Mouse (Mus musculus) retina, embryonic 14.5 days (tissue): ENCODE measurements around the gene Ank3.
"Not testable (repeated sequence)": the region's sequence is repeated elsewhere in the genome, so short reads cannot be mapped to it uniquely, and the experiment has no call there.

ENCODE experiments used
- DNase-seq: peaks from one replicate; pipeline ENCODE4 v3.0.0-alpha.2; 2015; ENCODE audit warnings: low spot score

The Ank3 gene

GRCm38 (mm10) chr10:69902024-69902423 is 503.5 kb downstream of the Ank3 start:
- no peak for DNase-seq

GRCm38 (mm10) chr10:69904321-69904720 is 505.7 kb downstream of the Ank3 start:
- DNase-seq: no peak

GRCm38 (mm10) chr10:69907795-69908764 is 509.5 kb downstream of the Ank3 start:
- no peak for DNase-seq

GRCm38 (mm10) chr10:69909856-69910255 is 511.3 kb downstream of the Ank3 start:
- no peak for DNase-seq

GRCm38 (mm10) chr10:69910304-69910703 is 511.7 kb downstream of the Ank3 start:
- DNase-seq: not testable (repeated sequence)

- DNase-seq: not testable (repeated sequence)
Measured at GRCm38 (mm10) chr10:69910726-69911125, 512.2 kb downstream of the Ank3 start.

- DNase-seq: no peak
Measured at GRCm38 (mm10) chr10:69915566-69915965, 517.0 kb downstream of the Ank3 start.

GRCm38 (mm10) chr10:69916205-69916604 is 517.6 kb downstream of the Ank3 start:
- DNase-seq: no peak

- DNase-seq: no peak
Measured at GRCm38 (mm10) chr10:69916689-69917435, 518.3 kb downstream of the Ank3 start.

- DNase-seq: no peak
Measured at GRCm38 (mm10) chr10:69917711-69918110, 519.1 kb downstream of the Ank3 start.

GRCm38 (mm10) chr10:69918461-69919151 is 520.0 kb downstream of the Ank3 start:
- DNase-seq: no peak

- DNase-seq: no peak
Measured at GRCm38 (mm10) chr10:69919152-69919492, 520.5 kb downstream of the Ank3 start.

- DNase-seq: no peak
Measured at GRCm38 (mm10) chr10:69919746-69920145, 521.2 kb downstream of the Ank3 start.

- no peak for DNase-seq
Measured at GRCm38 (mm10) chr10:69922076-69922475, 523.5 kb downstream of the Ank3 start.

GRCm38 (mm10) chr10:69923801-69924200 is 525.2 kb downstream of the Ank3 start:
- peak; percentile 5 for DNase-seq

GRCm38 (mm10) chr10:69924321-69924720 is 525.7 kb downstream of the Ank3 start:
- DNase-seq: peak; percentile 28

GRCm38 (mm10) chr10:69924845-69925244 is 526.3 kb downstream of the Ank3 start:
- DNase-seq: peak; percentile 25

GRCm38 (mm10) chr10:69925285-69926157 is 526.9 kb downstream of the Ank3 start:
- peak; percentile 63 for DNase-seq

GRCm38 (mm10) chr10:69926158-69926882 is 527.7 kb downstream of the Ank3 start:
- DNase-seq: peak; percentile 11

GRCm38 (mm10) chr10:69927012-69927411 is 528.4 kb downstream of the Ank3 start:
- no peak for DNase-seq

GRCm38 (mm10) chr10:69928358-69928757 is 529.8 kb downstream of the Ank3 start:
- DNase-seq: no peak
